8 mouse cellular contexts compared by ENCODE assay signal in genomic region chr4:126967864-126968821, GRCm38 (mm10). TPM values are rescaled to one million over a fixed set of nuclear protein-coding genes. Genes with fewer than 3 reads are reported as not detected.
DNase-seq lines count a peak whose midpoint lies in the region; ATAC-seq lines count a peak whose summit lies in the region.

Gene Zmym4, minus strand, starts transcription at chr4:126968135.

- DNase-seq in CD4-positive helper T cell, adult 2 months (ENCODE audit: low read depth, low spot score): peak; percentile 95
- DNase-seq in brain, embryonic 18.5 days (ENCODE audit: low read depth, low spot score): peak; percentile 95
- DNase-seq in kidney, postnatal 14 days: peak; percentile 97
- DNase-seq in liver, embryonic 13.5 days: peak; percentile 79
- DNase-seq in neural tube, embryonic 10.5 days (ENCODE audit: extremely low spot score, low spot score): peak; percentile 91

- 0 out of 4 replicates have a peak, but pooled peaks cover 0 to 6% of the 10 kb centered on the region in 2 experiments for H3K4me1 ChIP-seq in heart, embryonic 14.5 days (ENCODE audit: control insufficient read depth in 2 of 2, insufficient read depth in 2 of 2, low read length in 2 of 2)
- H3K4me1 ChIP-seq in liver, embryonic 13.5 days (replicated peaks): peaks cover 20% of the 10 kb centered on the region
- peaks cover 4% of the 10 kb centered on the region; the same call in 1 of the 2 replicates for H3K4me1 ChIP-seq in stomach, embryonic 16.5 days (ENCODE audit: control insufficient read depth, insufficient read depth, low read length)

- H3K9me3 ChIP-seq in heart, embryonic 14.5 days (ENCODE audit: control insufficient read depth, low read length): no peaks in the 10 kb centered on the region
- no peaks in the 10 kb centered on the region for H3K9me3 ChIP-seq in liver, embryonic 13.5 days (replicated peaks)
- no peaks in the 10 kb centered on the region for H3K9me3 ChIP-seq in stomach, embryonic 16.5 days (replicated peaks; ENCODE audit: control insufficient read depth, low read length)

- no peaks in the 10 kb centered on the region for H3K27me3 ChIP-seq in heart, embryonic 14.5 days (ENCODE audit: control insufficient read depth, insufficient read depth, low read length)
- no peaks in the 10 kb centered on the region for H3K27me3 ChIP-seq in liver, embryonic 13.5 days
- no peaks in the 10 kb centered on the region for H3K27me3 ChIP-seq in stomach, embryonic 16.5 days (ENCODE audit: control insufficient read depth, insufficient read depth, low read length)

- H3K4me2 ChIP-seq in heart, embryonic 14.5 days (ENCODE audit: low read length): peak within 1 kb of the TSS; percentile 84
- H3K4me2 ChIP-seq in liver, embryonic 13.5 days: peak within 1 kb of the TSS; percentile 82
- H3K4me2 ChIP-seq in stomach, embryonic 16.5 days (ENCODE audit: low read depth, low read length): peak within 1 kb of the TSS; percentile 54

- H3K36me3 ChIP-seq in heart, embryonic 14.5 days (ENCODE audit: control insufficient read depth, insufficient read depth, low read length): no peaks in the 10 kb centered on the region
- no peaks in the 10 kb centered on the region for H3K36me3 ChIP-seq in liver, embryonic 13.5 days
- H3K36me3 ChIP-seq in stomach, embryonic 16.5 days (ENCODE audit: control insufficient read depth, insufficient read depth, low read length): no peaks in the 10 kb centered on the region

- H3K27ac ChIP-seq in heart, embryonic 14.5 days (replicated peaks in 1 of 2; ENCODE audit: control insufficient read depth in 1 of 2, insufficient read depth in 1 of 2, low read depth in 2 of 2, low read length in 2 of 2): peak within 1 kb of the TSS; percentile 64 to 94
- H3K27ac ChIP-seq in liver, embryonic 13.5 days: peak within 1 kb of the TSS; percentile 86
- peak within 1 kb of the TSS; percentile 95 for H3K27ac ChIP-seq in stomach, embryonic 16.5 days (ENCODE audit: low read length)

- peak within 1 kb of the TSS; percentile 93 to 98 for H3K4me3 ChIP-seq in heart, embryonic 14.5 days (ENCODE audit: control insufficient read depth in 1 of 2, insufficient read depth in 1 of 2, low read depth in 1 of 2, low read length in 2 of 2)
- H3K4me3 ChIP-seq in liver, embryonic 13.5 days (replicated peaks): peak within 1 kb of the TSS; percentile 95
- peak within 1 kb of the TSS; percentile 96 for H3K4me3 ChIP-seq in stomach, embryonic 16.5 days (replicated peaks; ENCODE audit: low read length)

- H3K9ac ChIP-seq in heart, embryonic 14.5 days (ENCODE audit: low read length): peak within 1 kb of the TSS; percentile 98
- H3K9ac ChIP-seq in liver, embryonic 13.5 days: peak within 1 kb of the TSS; percentile 91
- peak within 1 kb of the TSS; percentile 100 for H3K9ac ChIP-seq in stomach, embryonic 16.5 days (ENCODE audit: low read length)

- WGBS in heart, embryonic 14.5 days: 7% methylated on average over 42 of the region's 54 CpGs
- 5% methylated on average over 44 of the region's 54 CpGs for WGBS in liver, embryonic 13.5 days (ENCODE audit: insufficient replicate concordance)
- 6% methylated on average over 53 of the region's 54 CpGs for WGBS in stomach, embryonic 16.5 days

- ATAC-seq in erythroid progenitor cell, adult 5-6 weeks (replicated peaks; ENCODE audit: low FRiP score, poor library complexity, severe bottlenecking): peak; percentile 68
- peak; percentile 96 for ATAC-seq in heart, embryonic 14.5 days (ENCODE audit: insufficient number of reproducible peaks, insufficient read depth, low FRiP score, low read depth)
- peak; percentile 92 for ATAC-seq in liver, embryonic 13.5 days (ENCODE audit: low read depth)
- ATAC-seq in stomach, embryonic 16.5 days (ENCODE audit: insufficient read depth, low FRiP score): peak; percentile 97

RNA-seq across cellular contexts. Expression of gene Zmym4, which starts in this region (rescaled TPM):
- 0.84 and 4.7 TPM in 2 replicates for total RNA-seq in erythroid progenitor cell, adult 5-6 weeks (2015; ENCODE audit: low replicate concordance)
- 2.2 and 13.5 TPM in 2 replicates for total RNA-seq in erythroid progenitor cell, adult 5-6 weeks (2017; ENCODE audit: low replicate concordance)
- 15.9 and 17.8 TPM in 2 replicates for polyA plus RNA-seq in heart, embryonic 14.5 days (2014; fragmentation: Nextera tagmentation; extraction: Ambion mirVana)
- 4.0 and 4.4 TPM in 2 replicates for polyA plus RNA-seq in liver, embryonic 13.5 days (2015; fragmentation: Nextera tagmentation; extraction: Ambion mirVana)
- polyA plus RNA-seq in stomach, embryonic 16.5 days (2015; fragmentation: Nextera tagmentation; extraction: Ambion mirVana): 12.3 and 16.6 TPM in 2 replicates

Comparison
In these comparisons a context has a peak if more than half of its experiments do, and no peak if none do; other contexts are left out.
1. Peak in every context shown above with its lines: DNase-seq, ATAC-seq, H3K4me3 ChIP-seq and H3K27ac ChIP-seq.